Mouse (Mus musculus) cerebellum, adult 9-11 months (tissue): ENCODE measurements around the gene Elf2.
"Not testable (repeated sequence)": the region's sequence is repeated elsewhere in the genome, so short reads cannot be mapped to it uniquely, and the experiment has no call there.

Experiments
- DNase-seq: peaks from one replicate; pipeline ENCODE4 v3.0.0; 2022

Elf2 gene

DNA sequence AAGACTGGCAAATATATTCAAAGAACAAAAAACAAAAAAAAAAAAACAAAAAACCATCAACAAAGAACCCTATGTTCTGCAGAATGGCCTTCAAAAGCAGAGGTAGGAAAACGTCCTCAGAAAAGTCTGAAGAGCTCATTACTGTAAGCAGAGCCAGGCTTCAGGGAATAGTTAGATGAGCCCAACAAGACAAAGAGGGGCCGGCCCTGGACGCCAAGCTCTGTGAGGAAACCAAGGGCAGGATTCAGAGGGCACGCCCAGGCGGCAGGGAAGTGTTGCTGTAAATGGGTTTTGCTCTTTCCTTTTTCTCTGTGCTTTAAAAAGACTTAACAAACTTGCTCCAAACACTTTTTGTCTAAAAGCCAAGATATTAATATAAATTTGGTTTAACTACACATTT, 12.6 kb downstream of the Elf2 start:
- DNase-seq, result no peak

- DNase-seq, result no peak
These were observed 13.1 kb downstream of the Elf2 start for GRCm38 (mm10) chr3:51327429-51327797.

DNA sequence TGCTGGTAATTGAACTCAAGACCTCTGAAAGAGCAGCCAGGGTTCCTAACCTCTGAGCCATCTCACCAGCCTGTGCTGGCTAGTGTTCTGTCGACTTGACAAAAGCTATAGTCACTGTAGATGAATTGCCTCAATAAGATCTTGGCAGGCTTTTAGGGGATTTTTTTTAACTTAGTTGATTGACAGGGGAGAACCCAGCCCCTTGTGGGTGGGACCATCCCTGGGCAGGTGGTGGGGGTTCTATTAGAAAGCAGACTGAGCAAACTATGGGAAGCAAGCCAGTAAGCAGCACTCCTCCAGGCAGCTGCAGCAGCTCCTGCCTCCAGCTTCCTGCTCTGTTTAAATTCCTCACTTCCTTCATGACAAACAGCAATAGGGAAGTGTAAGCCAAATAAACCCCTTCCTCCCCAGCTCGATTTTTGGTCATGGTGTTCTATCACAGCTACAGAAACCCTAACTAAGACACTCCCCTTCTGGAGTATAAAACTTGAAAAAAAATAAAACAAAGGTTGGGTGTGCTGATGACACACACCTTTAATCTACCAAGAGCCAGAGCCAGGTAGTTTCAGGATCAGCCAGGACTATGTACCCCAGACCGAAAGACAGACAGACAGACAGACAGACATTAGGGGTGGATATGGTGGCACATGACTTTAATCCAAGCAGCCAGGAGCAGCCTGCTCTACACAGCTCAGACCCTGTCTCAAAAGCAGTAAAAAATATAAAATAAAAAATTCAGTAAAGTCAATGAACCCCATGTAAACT, 13.6 kb downstream of the Elf2 start:
- DNase-seq, result no peak

DNA sequence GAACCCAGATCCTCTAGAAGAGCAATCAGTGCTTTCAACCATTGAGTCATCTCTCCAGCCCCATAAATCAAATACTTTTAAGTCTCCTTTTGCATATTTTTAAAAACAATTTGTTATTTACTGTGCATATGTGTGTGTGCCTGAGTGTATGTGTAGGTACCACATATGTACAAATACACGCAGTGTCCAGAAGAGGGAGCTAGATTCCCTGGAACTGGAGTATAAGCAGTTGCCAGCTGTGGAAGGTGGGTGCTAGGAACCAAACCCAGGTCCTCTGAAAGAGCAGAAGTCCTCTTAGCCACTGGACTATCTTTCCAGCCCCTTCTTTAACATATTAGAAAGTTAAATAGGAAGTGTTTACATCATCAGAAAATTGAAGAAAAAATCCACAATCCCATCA, 15.0 kb downstream of the Elf2 start:
- DNase-seq, result no peak

DNA sequence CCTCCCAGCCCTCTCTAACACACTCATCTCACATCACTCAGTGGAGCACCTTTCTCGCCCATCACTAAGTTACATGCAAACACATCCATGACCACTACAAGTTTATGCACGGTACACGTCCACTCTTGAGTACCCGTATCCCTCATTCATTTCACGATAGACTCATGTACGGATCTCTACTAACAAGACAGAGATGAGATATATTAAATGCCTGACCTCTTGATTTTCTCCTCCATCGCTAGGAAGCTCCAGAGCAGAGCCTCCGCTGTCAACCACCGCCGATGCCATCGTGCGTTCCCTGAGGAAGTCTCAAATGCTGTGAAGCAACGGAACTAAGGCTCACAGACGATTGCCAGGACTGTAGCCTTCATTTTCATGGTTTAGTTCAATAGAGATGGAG, 17.5 kb downstream of the Elf2 start:
- no peak for DNase-seq

DNA sequence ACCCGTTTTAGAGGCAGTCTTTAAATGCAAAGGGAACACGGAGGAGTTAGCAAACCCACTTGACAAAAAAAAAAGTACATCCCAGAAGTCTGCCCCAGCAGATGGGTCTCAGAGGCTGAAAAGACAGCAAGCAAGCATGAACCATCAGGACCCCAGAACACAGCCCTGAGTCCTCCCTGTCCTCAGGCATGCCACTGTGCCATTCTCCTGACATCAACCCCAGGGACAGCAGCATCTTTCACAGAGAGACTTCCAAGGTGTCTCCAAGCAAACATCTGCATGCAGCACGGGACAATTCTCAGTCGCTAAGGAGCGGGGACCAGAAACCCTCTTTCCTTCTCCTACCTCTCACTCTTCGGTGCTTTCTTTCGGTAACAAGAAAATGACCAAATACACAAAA, 18.1 kb downstream of the Elf2 start:
- no peak for DNase-seq

- no peak for DNase-seq
These were observed 19.3 kb downstream of the Elf2 start for GRCm38 (mm10) chr3:51321141-51321540.

- DNase-seq, result not testable (repeated sequence)
These were observed 22.4 kb downstream of the Elf2 start for GRCm38 (mm10) chr3:51318053-51318452.

GRCm38 (mm10) chr3:51316876-51317275, 23.6 kb downstream of the Elf2 start:
- no peak for DNase-seq

DNA sequence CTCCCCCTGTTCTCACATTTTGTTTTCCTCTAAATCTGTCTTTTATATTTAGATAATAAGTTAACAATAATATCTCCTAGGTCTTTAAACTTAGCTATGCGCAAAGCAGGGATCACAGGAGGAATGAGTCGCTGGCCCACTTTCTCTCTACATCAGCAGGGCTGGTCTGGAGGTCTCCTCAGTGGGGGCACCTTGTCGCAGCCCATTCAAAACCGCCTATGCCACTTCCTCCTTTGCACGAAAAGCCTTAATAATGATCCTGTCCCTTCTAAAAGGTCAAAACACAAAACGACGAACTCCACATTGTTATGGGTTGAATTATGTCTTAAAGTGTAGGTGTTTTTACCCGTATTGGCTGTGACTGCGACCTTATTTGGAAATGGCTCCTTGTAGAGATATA, 28.8 kb downstream of the Elf2 start:
- no peak for DNase-seq

GRCm38 (mm10) chr3:51310098-51310497, 30.4 kb downstream of the Elf2 start:
- peak; percentile 25 for DNase-seq

DNA sequence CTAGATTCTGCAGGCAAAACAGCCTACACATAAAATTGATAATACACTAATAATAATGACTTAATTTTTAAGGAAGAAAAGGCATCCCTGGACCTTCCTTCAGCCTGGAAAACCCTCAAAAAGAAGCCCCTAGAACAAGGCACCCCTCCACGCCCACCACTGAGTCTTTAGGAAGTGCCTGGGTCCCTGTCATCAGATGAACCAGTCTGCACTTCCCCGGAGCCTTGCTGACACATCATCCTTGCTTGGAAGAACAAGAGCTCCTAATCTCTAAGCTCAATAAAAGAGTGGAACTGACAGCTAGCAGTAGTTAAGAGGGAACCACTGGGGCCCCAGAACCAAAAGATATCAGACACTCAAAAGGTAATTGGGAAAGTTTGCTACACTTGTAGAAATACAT, 33.8 kb downstream of the Elf2 start:
- DNase-seq, result no peak

GRCm38 (mm10) chr3:51305961-51306360, 34.5 kb downstream of the Elf2 start:
- DNase-seq, result no peak

- DNase-seq, result no peak
These were observed 37.4 kb downstream of the Elf2 start for GRCm38 (mm10) chr3:51302971-51303476.

GRCm38 (mm10) chr3:51301583-51301982, 38.9 kb downstream of the Elf2 start:
- no peak for DNase-seq

DNA sequence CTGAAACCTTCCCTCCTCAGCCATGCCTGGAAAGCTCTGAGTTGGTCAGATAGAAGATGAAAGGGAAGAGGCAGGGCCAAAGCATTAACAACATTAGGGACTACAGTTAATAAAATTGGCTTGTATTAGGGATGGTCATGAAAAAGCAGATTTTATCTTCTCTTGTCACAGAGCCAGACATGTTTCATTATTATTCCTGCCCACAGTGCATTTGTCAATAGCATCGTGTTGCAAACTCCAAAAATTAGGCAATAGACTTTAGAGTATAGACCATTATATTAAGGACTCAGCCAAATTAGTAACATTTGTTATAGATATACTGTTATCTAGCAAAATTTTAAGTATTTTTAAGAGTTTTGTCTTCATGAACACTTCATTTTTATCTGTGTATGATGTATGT, 43.7 kb downstream of the Elf2 start:
- no peak for DNase-seq

DNA sequence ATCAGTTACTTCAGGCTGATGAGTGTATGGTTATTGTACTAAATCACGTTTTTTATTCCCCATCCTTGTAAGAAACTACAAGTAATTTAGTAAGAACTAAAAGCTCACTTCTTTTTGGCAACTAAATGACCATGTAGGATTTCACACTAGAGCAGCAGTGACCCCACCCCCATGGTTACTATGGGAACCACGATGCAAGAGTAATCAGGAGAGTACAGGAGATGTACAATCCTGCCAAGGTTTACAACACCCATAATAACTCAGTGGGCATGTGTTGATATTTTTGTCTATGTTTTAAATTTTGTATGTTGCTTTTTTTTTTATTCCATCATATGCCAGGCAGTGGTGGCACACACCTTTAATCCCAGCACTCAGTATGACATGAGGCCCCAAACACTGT, 45.2 kb downstream of the Elf2 start:
- no peak for DNase-seq

- no peak for DNase-seq
These were observed 46.2 kb downstream of the Elf2 start for GRCm38 (mm10) chr3:51294251-51294650.

GRCm38 (mm10) chr3:51288880-51289821, 51.3 kb downstream of the Elf2 start:
- peak; percentile 81 for DNase-seq

DNA sequence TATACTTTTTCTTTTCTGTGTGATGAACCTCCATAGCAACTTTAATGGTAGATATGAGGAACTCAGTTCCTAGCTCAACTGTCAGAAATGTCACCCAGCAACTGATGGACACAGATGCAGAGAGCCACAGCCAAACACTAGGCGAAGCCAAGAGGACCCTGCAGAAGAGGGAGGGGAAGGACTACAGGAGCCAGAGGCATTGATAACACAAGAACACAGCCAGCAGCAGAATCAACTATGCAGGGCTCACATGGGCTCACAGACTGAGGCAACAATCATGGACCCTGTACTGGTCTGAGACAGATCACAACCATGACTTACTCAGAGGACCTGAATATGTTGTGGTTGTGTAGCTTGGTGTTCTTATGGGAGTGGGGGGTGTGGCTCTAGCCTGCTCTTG, 56.1 kb downstream of the Elf2 start:
- DNase-seq, result no peak

- no peak for DNase-seq
These were observed 58.7 kb downstream of the Elf2 start for GRCm38 (mm10) chr3:51281727-51282126.

DNA sequence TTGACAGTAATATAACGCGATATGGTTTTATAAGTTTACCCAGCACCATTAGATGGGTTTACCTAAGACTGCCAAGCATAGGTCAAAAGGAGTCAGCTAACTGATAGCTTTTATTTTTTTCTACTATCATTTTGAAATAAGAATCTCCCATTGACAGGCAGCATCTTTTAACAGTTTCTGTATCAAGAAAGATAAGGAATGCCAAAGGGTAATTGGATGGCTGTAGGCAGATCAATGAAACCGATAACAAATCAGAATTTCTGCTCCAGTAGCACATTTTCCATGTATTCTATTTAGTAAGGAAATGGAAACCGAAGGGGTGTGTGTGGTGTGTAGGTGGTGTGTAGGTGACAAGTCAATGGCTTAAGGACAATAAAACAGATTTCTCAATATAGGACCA, 62.0 kb downstream of the Elf2 start:
- no peak for DNase-seq

GRCm38 (mm10) chr3:51277201-51278150, 63.0 kb downstream of the Elf2 start:
- peak; percentile 89 for DNase-seq
